Mouse (Mus musculus): ENCODE measurements at regions not wholly inside any gene's neighbourhood (a gene's known extent, or its start where the extent isn't known, plus 50 kb on each side); places are given as distances from the start of the nearest gene placed in this dataset.
A peak's percentile ranks its signal among the peaks of the same experiment; 100 is the strongest.

- WGBS (ENCODE audit: insufficient replicate concordance) = 66% methylated on average over 2 of the region's 2 CpGs
- Histone ChIP-seq H3K9me3 (replicated peaks) (no peaks in the 10 kb centered on the region), H3K9ac (no peak overlapping the region), H3K4me1 (replicated peaks) (no peaks in the 10 kb centered on the region), H3K27ac (no peak overlapping the region), H3K27me3 (no peaks in the 10 kb centered on the region), H3K4me3 (replicated peaks) (no peak overlapping the region), H3K4me2 (no peak overlapping the region), H3K36me3 (no peaks in the 10 kb centered on the region)
- no peak for DNase-seq
- no peak for ATAC-seq (ENCODE audit: low read depth)
These were observed 554.4 kb upstream of the Nox3 start for GRCm38 (mm10) chr17:4250476-4250875.

- no peak overlapping the region for H3K9ac ChIP-seq
- H3K36me3 ChIP-seq = no peaks in the 10 kb centered on the region
- WGBS (ENCODE audit: insufficient replicate concordance) = 51% methylated on average over 6 of the region's 6 CpGs
- H3K9me3 ChIP-seq (replicated peaks) = no peaks in the 10 kb centered on the region
- no peak overlapping the region for H3K27ac ChIP-seq
- ATAC-seq (ENCODE audit: low read depth) (no peak), DNase-seq (no peak)
- no peak overlapping the region for H3K4me3 ChIP-seq (replicated peaks)
- H3K4me2 ChIP-seq = no peak overlapping the region
- H3K4me1 ChIP-seq (replicated peaks) = no peaks in the 10 kb centered on the region
- no peaks in the 10 kb centered on the region for H3K27me3 ChIP-seq
These were observed 569.4 kb upstream of the Nox3 start for GRCm38 (mm10) chr17:4265471-4265870.

- no peaks in the 10 kb centered on the region for H3K9me3 ChIP-seq (replicated peaks)
- 18% methylated on average over 6 of the region's 6 CpGs for WGBS (ENCODE audit: insufficient replicate concordance)
- H3K4me1 ChIP-seq (replicated peaks) = no peaks in the 10 kb centered on the region
- no peak overlapping the region for H3K27ac ChIP-seq
- no peaks in the 10 kb centered on the region for H3K27me3 ChIP-seq
- DNase-seq (no peak), ATAC-seq (ENCODE audit: low read depth) (no peak)
- H3K4me2 ChIP-seq = no peak overlapping the region
- no peak overlapping the region for H3K4me3 ChIP-seq (replicated peaks)
- no peaks in the 10 kb centered on the region for H3K36me3 ChIP-seq
- H3K9ac ChIP-seq = no peak overlapping the region
These were observed 569.9 kb upstream of the Nox3 start for GRCm38 (mm10) chr17:4265946-4266345.

- H3K27ac ChIP-seq = no peak overlapping the region
- H3K4me3 ChIP-seq (replicated peaks) = no peak overlapping the region
- 16% methylated on average over 5 of the region's 5 CpGs for WGBS (ENCODE audit: insufficient replicate concordance)
- no peak overlapping the region for H3K4me2 ChIP-seq
- no peaks in the 10 kb centered on the region for H3K36me3 ChIP-seq
- H3K9ac ChIP-seq = no peak overlapping the region
- DNase-seq = no peak
- no peaks in the 10 kb centered on the region for H3K4me1 ChIP-seq (replicated peaks)
- no peaks in the 10 kb centered on the region for H3K27me3 ChIP-seq
- H3K9me3 ChIP-seq (replicated peaks) = no peaks in the 10 kb centered on the region
- ATAC-seq (ENCODE audit: low read depth) = no peak
These were observed 570.4 kb upstream of the Nox3 start for GRCm38 (mm10) chr17:4266487-4266886.

GRCm38 (mm10) chr17:4268380-4268779, 572.3 kb upstream of the Nox3 start:
- H3K4me3 ChIP-seq (replicated peaks) = no peak overlapping the region
- no peaks in the 10 kb centered on the region for H3K4me1 ChIP-seq (replicated peaks)
- H3K27ac ChIP-seq = no peak overlapping the region
- H3K9ac ChIP-seq = no peak overlapping the region
- WGBS (ENCODE audit: insufficient replicate concordance) = 52% methylated on average over 5 of the region's 5 CpGs
- no peaks in the 10 kb centered on the region for H3K9me3 ChIP-seq (replicated peaks)
- DNase-seq (no peak), ATAC-seq (ENCODE audit: low read depth) (no peak)
- no peaks in the 10 kb centered on the region for H3K27me3 ChIP-seq
- H3K4me2 ChIP-seq = no peak overlapping the region
- H3K36me3 ChIP-seq = no peaks in the 10 kb centered on the region

- DNase-seq (no peak), ATAC-seq (ENCODE audit: low read depth) (no peak)
- H3K4me2 ChIP-seq = no peak overlapping the region
- H3K4me3 ChIP-seq (replicated peaks) = no peak overlapping the region
- H3K27ac ChIP-seq = no peak overlapping the region
- no peaks in the 10 kb centered on the region for H3K9me3 ChIP-seq (replicated peaks)
- H3K27me3 ChIP-seq = no peaks in the 10 kb centered on the region
- no peaks in the 10 kb centered on the region for H3K4me1 ChIP-seq (replicated peaks)
- 73% methylated on average over 5 of the region's 5 CpGs for WGBS (ENCODE audit: insufficient replicate concordance)
- no peak overlapping the region for H3K9ac ChIP-seq
- no peaks in the 10 kb centered on the region for H3K36me3 ChIP-seq
These were observed 576.4 kb upstream of the Nox3 start for GRCm38 (mm10) chr17:4272456-4272855.

- ATAC-seq (ENCODE audit: low read depth) = peak; percentile 43; the same call in 1 of the 2 replicates
- Histone ChIP-seq H3K4me2 (no peak overlapping the region), H3K4me3 (replicated peaks) (no peak overlapping the region), H3K4me1 (replicated peaks) (no peaks in the 10 kb centered on the region), H3K27me3 (no peaks in the 10 kb centered on the region), H3K36me3 (no peaks in the 10 kb centered on the region), H3K27ac (no peak overlapping the region), H3K9me3 (replicated peaks) (no peaks in the 10 kb centered on the region), H3K9ac (no peak overlapping the region)
- no peak for DNase-seq
- WGBS (ENCODE audit: insufficient replicate concordance) = 24% methylated on average over 4 of the region's 4 CpGs
These were observed 580.7 kb upstream of the Nox3 start for GRCm38 (mm10) chr17:4276722-4277121.

GRCm38 (mm10) chr17:4278239-4278827, 582.3 kb upstream of the Nox3 start:
- WGBS (ENCODE audit: insufficient replicate concordance) = 54% methylated on average over 4 of the region's 4 CpGs
- DNase-seq = no peak
- no peaks in the 10 kb centered on the region for H3K36me3 ChIP-seq
- no peak overlapping the region for H3K9ac ChIP-seq
- H3K4me3 ChIP-seq (replicated peaks) = no peak overlapping the region
- no peaks in the 10 kb centered on the region for H3K27me3 ChIP-seq
- H3K27ac ChIP-seq = no peak overlapping the region
- no peaks in the 10 kb centered on the region for H3K4me1 ChIP-seq (replicated peaks)
- no peaks in the 10 kb centered on the region for H3K9me3 ChIP-seq (replicated peaks)
- no peak for ATAC-seq (ENCODE audit: low read depth)
- no peak overlapping the region for H3K4me2 ChIP-seq

- Histone ChIP-seq H3K9me3 (replicated peaks) (no peaks in the 10 kb centered on the region), H3K4me2 (no peak overlapping the region), H3K27me3 (no peaks in the 10 kb centered on the region), H3K4me3 (replicated peaks) (no peak overlapping the region), H3K4me1 (replicated peaks) (no peaks in the 10 kb centered on the region), H3K9ac (no peak overlapping the region), H3K36me3 (no peaks in the 10 kb centered on the region), H3K27ac (no peak overlapping the region)
- ATAC-seq (ENCODE audit: low read depth) = no peak
- 68% methylated on average over 5 of the region's 5 CpGs for WGBS (ENCODE audit: insufficient replicate concordance)
- DNase-seq = no peak
These were observed 585.4 kb upstream of the Nox3 start for GRCm38 (mm10) chr17:4281451-4281850.

- Histone ChIP-seq H3K36me3 (no peaks in the 10 kb centered on the region), H3K4me2 (no peak overlapping the region), H3K27ac (no peak overlapping the region), H3K9ac (no peak overlapping the region), H3K27me3 (no peaks in the 10 kb centered on the region), H3K9me3 (replicated peaks) (no peaks in the 10 kb centered on the region), H3K4me1 (replicated peaks) (no peaks in the 10 kb centered on the region), H3K4me3 (replicated peaks) (no peak overlapping the region)
- 57% methylated on average over 2 of the region's 2 CpGs for WGBS (ENCODE audit: insufficient replicate concordance)
- no peak for ATAC-seq (ENCODE audit: low read depth)
- DNase-seq = no peak
These were observed 595.4 kb upstream of the Nox3 start for GRCm38 (mm10) chr17:4291418-4291817.

GRCm38 (mm10) chr17:4296521-4297155, 600.6 kb upstream of the Nox3 start:
- Histone ChIP-seq H3K27ac (no peak overlapping the region), H3K4me3 (replicated peaks) (no peak overlapping the region), H3K9ac (no peak overlapping the region), H3K27me3 (no peaks in the 10 kb centered on the region), H3K9me3 (replicated peaks) (no peaks in the 10 kb centered on the region), H3K4me1 (replicated peaks) (no peaks in the 10 kb centered on the region), H3K4me2 (no peak overlapping the region), H3K36me3 (no peaks in the 10 kb centered on the region)
- DNase-seq (no peak), ATAC-seq (ENCODE audit: low read depth) (no peak)
- WGBS (ENCODE audit: insufficient replicate concordance) = 71% methylated on average over 6 of the region's 6 CpGs

GRCm38 (mm10) chr17:4297156-4297535, 601.1 kb upstream of the Nox3 start:
- no peak for ATAC-seq (ENCODE audit: low read depth)

More at GRCm38 (mm10) chr17:4297156-4297535, 601.1 kb upstream of the Nox3 start:
- DNase-seq = no peak
- no peak overlapping the region for H3K9ac ChIP-seq
- no peaks in the 10 kb centered on the region for H3K36me3 ChIP-seq
- H3K9me3 ChIP-seq (replicated peaks) = no peaks in the 10 kb centered on the region
- H3K4me1 ChIP-seq (replicated peaks) = no peaks in the 10 kb centered on the region
- no peak overlapping the region for H3K4me2 ChIP-seq
- no peaks in the 10 kb centered on the region for H3K27me3 ChIP-seq
- H3K27ac ChIP-seq = no peak overlapping the region
- 56% methylated on average over 1 of the region's 1 CpGs for WGBS (ENCODE audit: insufficient replicate concordance)
- H3K4me3 ChIP-seq (replicated peaks) = no peak overlapping the region
